Mouse (Mus musculus) intestine, embryonic 16.5 days (tissue): ENCODE results near the gene Clic4. TPM values are rescaled to one million over a fixed set of nuclear protein-coding genes. Genes with fewer than 3 reads are reported as not detected.

Experiments used
- ATAC-seq: fragments of 200-750 bp; cut with Nextera tagmentation; 2 replicates; pipeline ENCODE4 v1.8.0; 2017; ENCODE audit warnings: moderate TSS enrichment, moderate library complexity
- H3K27ac ChIP-seq: fragments of 300-500 bp; sonication (generic); 2 replicates; pipeline ENCODE4 v1.5.1; 2014; ENCODE audit warnings: mild to moderate bottlenecking, low read length
- H3K27me3 ChIP-seq: fragments of 300-500 bp; sonication (generic); replicated peaks from 2 replicates; pipeline ENCODE4 v1.6.1; 2014; ENCODE audit warnings: low read length, control low read depth, mixed read lengths; ENCODE audit not compliant: control insufficient read depth, insufficient read depth
- H3K36me3 ChIP-seq: fragments of 300-500 bp; sonication (generic); 2 replicates; pipeline ENCODE4 v1.6.1; 2014; ENCODE audit warnings: low read length, control low read depth; ENCODE audit not compliant: control insufficient read depth, insufficient read depth
- H3K4me1 ChIP-seq: fragments of 300-500 bp; sonication (generic); 2 replicates; pipeline ENCODE4 v1.6.1; 2014; ENCODE audit warnings: low read length, control low read depth, mixed read lengths; ENCODE audit not compliant: control insufficient read depth, insufficient read depth
- H3K4me2 ChIP-seq: fragments of 300-500 bp; sonication (generic); 2 replicates; pipeline ENCODE4 v1.6.1; 2014; ENCODE audit warnings: low read depth, low read length, control low read depth
- H3K4me3 ChIP-seq: fragments of 300-500 bp; sonication (generic); 2 replicates; pipeline ENCODE4 v1.5.1; 2014; ENCODE audit warnings: mild to moderate bottlenecking, low read length
- H3K9ac ChIP-seq: fragments of 300-500 bp; sonication (generic); 2 replicates; pipeline ENCODE4 v1.6.1; 2014; ENCODE audit warnings: low read depth, low read length
- H3K9me3 ChIP-seq: fragments of 300-500 bp; sonication (generic); 2 replicates; pipeline ENCODE4 v1.6.1; 2016; ENCODE audit warnings: low read length, control low read depth; ENCODE audit not compliant: control insufficient read depth
- WGBS: fragments of 180-500 bp; shearing (Covaris S2); extraction: QIAGEN DNeasy Blood & Tissue Kit; methylation state at CpG from one replicate; pipeline ENCODE4 v1.1.7; 2014; 5-methylcytosine and 5-hydroxymethylcytosine counted together
- polyA plus RNA-seq: library from polyadenylated mRNA; unstranded; fragments of >200 nt; fragmentation: Nextera tagmentation; extraction: Ambion mirVana; gene quantifications from 2 replicates; pipeline ENCODE4 v1.2.1, GENCODE M21; 2015

Gene Clic4
- polyA plus RNA-seq, 1 experiment from 2014 or later = 107 TPM

- Histone ChIP-seq H3K4me1 (peaks cover 13% of the 10 kb centered on the region), H3K4me2 (no peak overlapping the region), H3K9me3 (no peaks in the 10 kb centered on the region), H3K36me3 (no peaks in the 10 kb centered on the region), H3K27ac (no peak overlapping the region), H3K4me3 (no peak overlapping the region), H3K9ac (no peak overlapping the region), H3K27me3 (no peaks in the 10 kb centered on the region)
- no peak for ATAC-seq
- 82% methylated on average over 5 of the region's 5 CpGs for WGBS
Observed at GRCm38 (mm10) chr4:135231543-135231942, 41.1 kb downstream of the Clic4 start.

GRCm38 (mm10) chr4:135231136-135231535, 41.5 kb downstream of the Clic4 start:
- H3K9me3 ChIP-seq = no peaks in the 10 kb centered on the region
- no peaks in the 10 kb centered on the region for H3K27me3 ChIP-seq
- 79% methylated on average over 3 of the region's 3 CpGs for WGBS
- no peak overlapping the region for H3K9ac ChIP-seq
- H3K36me3 ChIP-seq = no peaks in the 10 kb centered on the region
- no peak for ATAC-seq
- H3K27ac ChIP-seq = no peak overlapping the region
- H3K4me2 ChIP-seq = no peak overlapping the region
- peaks cover 12% of the 10 kb centered on the region for H3K4me1 ChIP-seq
- H3K4me3 ChIP-seq = no peak overlapping the region

GRCm38 (mm10) chr4:135230661-135231060, 42.0 kb downstream of the Clic4 start:
- Histone ChIP-seq H3K27me3 (no peaks in the 10 kb centered on the region), H3K9me3 (no peaks in the 10 kb centered on the region), H3K4me2 (no peak overlapping the region), H3K4me3 (no peak overlapping the region), H3K9ac (no peak overlapping the region), H3K36me3 (no peaks in the 10 kb centered on the region), H3K4me1 (peaks cover 7% of the 10 kb centered on the region), H3K27ac (no peak overlapping the region)
- no peak for ATAC-seq
- 59% methylated on average over 5 of the region's 5 CpGs for WGBS

GRCm38 (mm10) chr4:135229871-135230270, 42.7 kb downstream of the Clic4 start:
- no peaks in the 10 kb centered on the region for H3K36me3 ChIP-seq
- no peaks in the 10 kb centered on the region for H3K9me3 ChIP-seq
- H3K4me3 ChIP-seq = no peak overlapping the region
- no peak for ATAC-seq
- no peak overlapping the region for H3K9ac ChIP-seq
- H3K4me1 ChIP-seq = peaks cover 5% of the 10 kb centered on the region; the same call in 1 of the 2 replicates
- H3K27ac ChIP-seq = no peak overlapping the region
- no peaks in the 10 kb centered on the region for H3K27me3 ChIP-seq
- 69% methylated on average over 4 of the region's 4 CpGs for WGBS
- no peak overlapping the region for H3K4me2 ChIP-seq

GRCm38 (mm10) chr4:135228136-135228535, 44.5 kb downstream of the Clic4 start:
- Histone ChIP-seq H3K4me1 (peaks cover 5% of the 10 kb centered on the region; the same call in 1 of the 2 replicates), H3K27ac (no peak overlapping the region), H3K9ac (no peak overlapping the region), H3K4me2 (no peak overlapping the region), H3K27me3 (no peaks in the 10 kb centered on the region), H3K36me3 (0 out of 2 replicates have a peak, but pooled peaks cover 5% of the 10 kb centered on the region), H3K4me3 (no peak overlapping the region), H3K9me3 (no peaks in the 10 kb centered on the region)
- 84% methylated on average over 3 of the region's 3 CpGs for WGBS
- ATAC-seq = no peak

GRCm38 (mm10) chr4:135226008-135226667, 46.5 kb downstream of the Clic4 start:
- no peak for ATAC-seq
- H3K9me3 ChIP-seq = no peaks in the 10 kb centered on the region
- 0 out of 2 replicates have a peak, but pooled peaks cover 5% of the 10 kb centered on the region for H3K36me3 ChIP-seq
- WGBS = 90% methylated on average over 12 of the region's 12 CpGs
- H3K9ac ChIP-seq = no peak overlapping the region
- no peak overlapping the region for H3K4me3 ChIP-seq
- H3K27me3 ChIP-seq = no peaks in the 10 kb centered on the region
- peaks cover 5% of the 10 kb centered on the region; the same call in 1 of the 2 replicates for H3K4me1 ChIP-seq
- H3K4me2 ChIP-seq = no peak overlapping the region
- no peak overlapping the region for H3K27ac ChIP-seq

GRCm38 (mm10) chr4:135223808-135224207, 48.8 kb downstream of the Clic4 start:
- ATAC-seq = no peak
- 89% methylated on average over 9 of the region's 9 CpGs for WGBS
- Histone ChIP-seq H3K9me3 (no peaks in the 10 kb centered on the region), H3K4me3 (no peak overlapping the region), H3K27ac (no peak overlapping the region), H3K4me2 (no peak overlapping the region), H3K36me3 (0 out of 2 replicates have a peak, but pooled peaks cover 5% of the 10 kb centered on the region), H3K4me1 (0 out of 2 replicates have a peak, but pooled peaks cover 2% of the 10 kb centered on the region), H3K9ac (no peak overlapping the region), H3K27me3 (no peaks in the 10 kb centered on the region)

- 0 out of 2 replicates have a peak, but pooled peaks cover 2% of the 10 kb centered on the region for H3K4me1 ChIP-seq
- H3K4me2 ChIP-seq = no peak overlapping the region
- H3K27ac ChIP-seq = no peak overlapping the region
- no peaks in the 10 kb centered on the region for H3K27me3 ChIP-seq
- H3K36me3 ChIP-seq = peaks cover 15% of the 10 kb centered on the region
- H3K9me3 ChIP-seq = no peaks in the 10 kb centered on the region
- H3K4me3 ChIP-seq = no peak overlapping the region
- WGBS = 69% methylated on average over 12 of the region's 12 CpGs
- ATAC-seq = no peak
- no peak overlapping the region for H3K9ac ChIP-seq
Observed at GRCm38 (mm10) chr4:135221632-135222407, 50.8 kb downstream of the Clic4 start.

GRCm38 (mm10) chr4:135220641-135221040, 52.0 kb downstream of the Clic4 start:
- 72% methylated on average over 3 of the region's 3 CpGs for WGBS
- H3K4me3 ChIP-seq = no peak overlapping the region
- 0 out of 2 replicates have a peak, but pooled peaks cover 2% of the 10 kb centered on the region for H3K4me1 ChIP-seq
- ATAC-seq = no peak
- no peak overlapping the region for H3K9ac ChIP-seq
- no peak overlapping the region; the same call in 1 of the 2 replicates for H3K27ac ChIP-seq
- H3K27me3 ChIP-seq = no peaks in the 10 kb centered on the region
- no peak overlapping the region for H3K4me2 ChIP-seq
- H3K9me3 ChIP-seq = no peaks in the 10 kb centered on the region
- peaks cover 15% of the 10 kb centered on the region for H3K36me3 ChIP-seq
